Mouse (Mus musculus) right cerebral cortex, postnatal 4 days (tissue): Measurements from ENCODE around the gene Erc2.

Experiments
- DNase-seq: peaks from one replicate; pipeline ENCODE4 v3.0.0-alpha.2; 2022

Gene Erc2

DNA sequence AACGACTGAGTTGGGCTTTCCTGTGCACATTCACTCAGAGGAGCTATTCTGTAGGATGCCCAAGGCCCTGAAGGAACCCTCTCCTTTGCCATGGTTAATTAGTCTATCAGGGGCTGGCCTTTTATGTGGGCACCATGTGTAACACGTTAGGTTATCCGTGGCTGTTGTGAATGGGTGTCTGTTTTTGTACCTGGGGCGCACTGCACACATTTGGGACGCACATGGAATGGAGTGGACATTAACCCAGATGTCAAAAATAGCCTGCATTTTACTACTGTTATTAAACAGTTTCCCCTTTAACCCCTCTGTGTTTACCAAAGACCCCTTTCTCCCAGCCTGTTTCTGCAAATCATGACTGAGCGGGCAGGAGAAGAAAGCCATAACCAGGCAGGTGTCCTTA is 848.0 kb downstream of the Erc2 start:
- DNase-seq = no peak

DNA sequence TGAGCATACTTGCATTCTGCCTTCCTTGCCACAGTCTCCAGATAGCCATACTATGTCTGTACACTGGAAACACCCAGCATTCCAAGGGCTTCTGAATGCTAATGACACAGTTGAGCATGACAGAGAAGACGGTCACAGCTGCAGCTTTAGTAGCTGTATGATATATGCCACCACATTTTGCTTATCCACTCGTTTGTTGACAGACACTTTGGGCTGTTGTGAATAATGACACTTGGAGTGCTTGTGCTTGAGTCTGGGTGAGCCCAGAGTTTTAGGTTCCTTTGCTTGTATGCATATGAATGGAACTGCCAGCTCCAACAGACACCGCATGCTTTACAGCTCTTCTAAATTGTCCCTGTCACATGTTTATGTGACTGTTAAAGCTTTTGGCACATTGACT is 852.8 kb downstream of the Erc2 start:
- DNase-seq = no peak

DNA sequence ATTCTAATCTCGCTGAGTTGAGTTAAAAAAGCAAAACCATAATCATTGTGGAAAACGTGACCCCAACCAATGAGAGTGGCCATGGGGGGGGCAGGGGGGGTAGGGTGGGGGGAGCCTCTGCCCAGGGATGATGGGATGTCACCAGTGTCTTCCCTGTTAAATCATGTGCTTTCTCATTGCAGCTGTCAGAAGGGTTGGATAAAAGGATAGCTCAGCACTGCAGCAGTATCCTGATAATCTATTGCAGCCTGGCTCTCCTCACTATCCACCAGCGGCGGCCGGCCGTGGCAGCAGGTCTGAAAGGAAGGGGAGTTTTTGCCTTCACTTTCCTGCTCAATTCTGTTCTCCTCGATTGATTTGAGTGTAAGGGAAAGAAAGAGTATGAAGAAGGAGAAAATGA is 853.2 kb downstream of the Erc2 start:
- no peak for DNase-seq

GRCm38 (mm10) chr14:28476746-28477145 is 854.5 kb downstream of the Erc2 start:
- no peak for DNase-seq

DNA sequence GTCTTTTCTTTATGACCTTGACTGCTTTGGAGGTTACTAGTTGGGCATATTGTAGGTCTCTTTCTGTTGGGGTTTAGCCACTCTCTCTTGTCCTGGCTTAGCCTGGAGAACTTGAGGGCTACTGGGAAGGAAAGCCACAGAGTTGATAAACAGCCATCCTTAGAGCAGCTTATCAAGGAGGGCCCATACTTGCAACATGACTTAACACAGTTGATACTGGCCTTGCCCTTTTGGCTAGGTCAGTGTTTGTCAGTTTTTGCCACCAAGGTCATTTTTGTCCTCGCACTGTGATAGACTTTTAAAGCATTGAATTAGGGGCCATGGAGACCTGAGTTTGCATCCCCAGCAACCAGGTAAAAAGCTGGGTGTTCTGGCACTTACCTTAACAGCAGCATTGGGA is 858.6 kb downstream of the Erc2 start:
- no peak for DNase-seq

DNA sequence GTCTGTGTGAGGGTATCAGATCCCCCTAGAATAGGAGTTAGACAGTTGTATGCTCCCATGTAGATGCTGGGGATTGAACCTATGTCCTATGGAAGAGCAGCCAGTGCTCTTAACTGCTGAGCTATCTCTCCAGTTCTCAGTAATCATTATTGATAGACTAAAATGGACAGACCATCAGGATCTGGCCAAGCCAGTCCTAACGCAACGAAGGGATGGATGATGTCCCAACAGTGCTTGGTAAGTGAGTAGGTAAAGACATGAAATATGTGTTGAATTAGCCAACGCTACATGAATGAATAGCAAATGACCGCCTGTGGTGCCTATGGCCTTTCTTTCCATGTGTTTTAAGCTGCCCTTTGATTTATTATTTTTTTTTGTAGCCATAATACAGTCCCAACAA is 871.6 kb downstream of the Erc2 start:
- DNase-seq = no peak

DNA sequence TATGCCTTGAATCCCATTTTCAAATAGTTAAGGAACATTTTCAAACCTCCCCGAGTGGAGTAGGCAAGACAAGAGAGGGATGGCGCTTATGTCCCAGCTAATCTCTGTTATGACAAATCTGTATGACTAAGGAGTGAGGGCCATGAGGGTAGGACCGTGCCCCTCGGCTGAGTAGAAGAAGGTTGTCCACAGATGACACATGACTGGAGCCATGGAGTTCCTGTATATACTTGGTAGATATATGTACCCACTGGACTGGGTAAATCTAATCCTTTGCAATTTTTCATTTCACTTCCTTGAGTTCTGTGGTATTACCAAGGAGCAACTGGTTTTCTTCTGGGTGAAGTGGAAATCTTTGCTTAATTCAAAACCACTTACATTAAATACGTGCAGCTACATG is 872.0 kb downstream of the Erc2 start:
- DNase-seq = no peak

DNA sequence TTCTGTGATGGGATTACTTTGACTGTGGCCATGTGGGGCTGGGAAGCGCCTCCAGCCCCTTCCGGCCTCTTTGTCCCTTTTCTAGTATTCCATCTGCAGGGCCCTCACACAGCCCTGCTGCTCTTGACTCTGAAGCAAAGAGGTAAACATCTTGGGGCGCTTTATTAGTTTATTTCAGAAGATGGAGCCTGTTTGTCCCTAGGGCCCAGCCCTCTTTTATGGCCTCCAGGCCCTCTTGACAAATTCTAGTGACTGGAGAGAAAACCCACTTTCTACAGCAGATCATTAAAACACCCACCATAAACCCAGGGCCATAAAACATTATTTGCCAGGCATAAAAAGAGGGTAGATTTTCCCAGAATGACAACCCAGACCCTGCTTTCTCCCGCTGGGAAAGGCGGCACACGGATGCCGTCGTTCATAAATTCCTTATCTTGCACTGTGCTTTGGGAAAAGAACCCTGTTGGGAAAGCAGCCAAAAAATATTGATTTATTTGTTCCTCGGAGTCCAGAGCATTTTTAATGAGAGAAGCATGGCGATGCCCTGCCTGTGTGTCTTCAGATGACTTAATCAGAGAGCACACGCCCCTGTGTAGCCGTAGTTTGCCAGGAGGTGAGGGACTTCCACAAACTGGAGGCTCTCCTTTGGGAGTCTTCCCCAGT is 879.1 kb downstream of the Erc2 start:
- no peak for DNase-seq

DNA sequence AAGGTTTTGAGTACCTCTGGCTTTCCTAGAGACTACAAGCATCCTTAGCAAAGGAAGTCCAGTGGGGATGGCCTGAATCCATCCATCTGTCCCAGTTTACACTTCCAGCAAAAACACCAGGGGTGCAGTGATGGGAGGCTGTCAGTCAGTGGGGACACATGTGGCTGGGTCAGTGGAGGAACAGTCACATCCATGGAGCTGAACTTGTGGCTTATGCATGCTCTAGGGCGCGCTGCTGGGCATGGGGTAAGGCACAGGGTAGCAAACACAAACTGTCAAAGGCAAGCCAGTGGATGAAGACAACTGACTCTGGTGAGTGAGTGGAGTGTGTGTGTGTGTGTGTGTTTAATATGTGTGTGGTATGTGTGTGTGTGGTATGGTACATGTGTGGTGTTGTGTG is 881.0 kb downstream of the Erc2 start:
- no peak for DNase-seq

DNA sequence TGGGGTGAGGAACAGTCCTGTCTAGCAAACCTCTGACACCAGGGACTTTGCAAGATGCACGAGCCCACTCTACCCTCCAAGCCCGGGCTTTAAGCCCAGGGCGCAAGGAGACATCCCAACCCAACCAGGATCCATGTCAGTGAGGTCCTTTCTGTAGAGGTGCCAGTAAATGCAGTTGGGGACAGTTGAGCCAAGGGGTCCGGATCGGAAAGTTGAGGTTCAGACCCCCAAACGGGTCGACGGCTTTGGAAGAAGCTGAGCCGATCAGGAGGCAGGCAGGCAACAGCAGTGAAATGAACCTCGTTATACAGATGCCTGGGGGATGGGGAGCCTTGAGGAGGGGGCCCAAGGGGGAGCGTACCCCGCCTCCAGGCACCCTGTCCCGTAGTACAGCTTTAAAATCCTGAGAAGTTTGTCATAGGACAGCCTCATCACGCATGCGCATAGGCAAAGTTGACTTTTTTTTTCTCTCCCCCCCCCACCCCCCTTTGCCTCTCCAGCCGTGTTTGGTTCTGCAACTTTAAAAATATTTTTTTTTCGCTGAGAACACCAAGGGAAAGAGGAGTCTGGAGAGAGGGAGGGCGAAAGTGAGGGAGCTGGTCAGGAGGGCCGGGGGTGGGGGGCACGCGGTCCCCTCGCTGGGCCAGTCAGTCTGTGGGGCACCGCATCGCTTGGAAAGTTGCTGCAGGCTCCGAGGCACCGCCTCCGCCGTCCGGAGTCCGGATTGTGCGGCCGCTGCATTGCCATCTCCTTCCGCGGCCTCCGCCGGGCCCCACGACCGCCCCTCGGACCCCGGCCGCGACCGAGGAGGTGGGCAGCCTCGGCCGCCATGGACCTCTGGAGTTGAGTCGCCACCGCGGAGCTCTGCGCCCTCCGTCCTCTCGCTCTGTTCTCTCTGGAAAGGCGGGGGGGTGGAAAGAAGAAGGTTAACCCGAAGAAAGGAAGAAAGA is 882.1 kb downstream of the Erc2 start, which contains the start of gene Wnt5a:
Gene Wnt5a, plus strand, starts transcription at position 650 of the 950 bp plus-strand sequence.
- DNase-seq = peak; percentile 34

DNA sequence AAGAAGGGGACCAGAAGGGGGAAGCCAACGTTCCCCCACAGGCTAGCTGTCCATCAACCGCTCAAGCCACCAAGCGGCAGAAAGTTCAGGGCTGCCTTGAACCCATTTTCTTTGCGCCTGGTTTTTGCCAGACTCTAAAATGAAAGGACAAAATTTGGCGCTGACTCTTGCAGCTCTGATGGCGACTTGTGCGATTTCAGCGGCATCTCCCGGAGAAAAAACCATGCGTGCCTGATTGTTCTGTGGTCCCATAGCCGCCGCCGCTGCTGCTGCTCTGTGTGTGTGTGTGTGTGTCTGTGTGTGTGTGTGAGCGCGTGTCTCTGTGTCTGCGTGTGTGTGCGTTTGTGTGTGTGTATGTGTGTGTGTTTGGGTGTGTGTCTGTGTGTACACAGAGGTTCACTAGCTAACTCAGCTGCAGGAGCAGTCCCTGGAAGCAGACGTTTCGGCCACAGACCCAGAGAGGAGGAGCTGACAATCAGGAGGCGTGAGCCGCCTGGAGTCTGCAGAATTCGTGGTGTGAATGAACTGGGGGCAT is 882.9 kb downstream of the Erc2 start:
- peak; percentile 41 for DNase-seq

GRCm38 (mm10) chr14:28505586-28506375 is 883.6 kb downstream of the Erc2 start:
- peak; percentile 21 for DNase-seq

DNA sequence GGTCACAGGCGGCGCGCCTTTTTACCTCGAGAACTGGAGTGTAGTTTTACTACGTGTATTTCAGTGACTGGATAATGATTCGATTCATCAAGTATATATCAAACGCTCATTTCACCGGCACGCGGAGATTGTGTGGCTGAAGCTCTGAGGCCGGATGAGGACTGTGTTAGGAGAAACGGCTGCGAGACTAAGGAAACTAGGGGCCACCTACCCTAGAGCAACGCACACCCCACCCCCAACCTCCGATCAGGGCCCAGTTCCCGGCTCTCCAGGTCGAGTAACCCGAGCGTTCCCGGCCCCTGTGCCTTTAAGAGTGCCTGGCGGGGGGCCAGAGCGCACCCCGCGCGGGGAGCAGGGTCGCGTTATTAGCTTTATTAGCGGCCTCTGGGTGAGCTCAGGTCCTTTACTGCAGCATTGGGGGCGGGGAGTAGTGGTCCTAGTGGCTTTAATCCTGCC is 884.2 kb downstream of the Erc2 start:
- peak; percentile 47 for DNase-seq

DNA sequence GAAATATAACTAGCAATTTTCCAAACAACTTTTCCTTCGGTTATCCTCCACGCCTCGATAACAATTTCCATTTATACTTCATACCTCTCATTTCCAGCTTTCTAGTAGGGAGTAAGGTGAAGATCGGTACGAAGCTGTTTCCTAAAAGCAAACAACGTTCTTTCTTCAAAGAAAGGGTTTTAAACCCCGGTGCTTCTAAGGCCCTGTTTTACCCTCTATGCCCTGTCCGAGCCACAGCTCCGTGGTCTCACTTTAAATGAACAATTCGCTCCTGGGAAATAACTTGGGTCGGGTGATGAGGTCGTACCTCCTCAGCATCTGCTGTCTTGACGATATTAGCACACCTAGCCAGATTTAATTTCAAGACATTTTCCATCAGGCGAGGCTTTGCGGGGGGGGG is 884.8 kb downstream of the Erc2 start:
- DNase-seq = no peak

GRCm38 (mm10) chr14:28507471-28507870 is 885.2 kb downstream of the Erc2 start:
- peak; percentile 66 for DNase-seq

- DNase-seq = no peak
Measured at GRCm38 (mm10) chr14:28508288-28509258, 886.3 kb downstream of the Erc2 start.

- DNase-seq = peak; percentile 42
Measured at GRCm38 (mm10) chr14:28509441-28510340, 887.5 kb downstream of the Erc2 start.

DNA sequence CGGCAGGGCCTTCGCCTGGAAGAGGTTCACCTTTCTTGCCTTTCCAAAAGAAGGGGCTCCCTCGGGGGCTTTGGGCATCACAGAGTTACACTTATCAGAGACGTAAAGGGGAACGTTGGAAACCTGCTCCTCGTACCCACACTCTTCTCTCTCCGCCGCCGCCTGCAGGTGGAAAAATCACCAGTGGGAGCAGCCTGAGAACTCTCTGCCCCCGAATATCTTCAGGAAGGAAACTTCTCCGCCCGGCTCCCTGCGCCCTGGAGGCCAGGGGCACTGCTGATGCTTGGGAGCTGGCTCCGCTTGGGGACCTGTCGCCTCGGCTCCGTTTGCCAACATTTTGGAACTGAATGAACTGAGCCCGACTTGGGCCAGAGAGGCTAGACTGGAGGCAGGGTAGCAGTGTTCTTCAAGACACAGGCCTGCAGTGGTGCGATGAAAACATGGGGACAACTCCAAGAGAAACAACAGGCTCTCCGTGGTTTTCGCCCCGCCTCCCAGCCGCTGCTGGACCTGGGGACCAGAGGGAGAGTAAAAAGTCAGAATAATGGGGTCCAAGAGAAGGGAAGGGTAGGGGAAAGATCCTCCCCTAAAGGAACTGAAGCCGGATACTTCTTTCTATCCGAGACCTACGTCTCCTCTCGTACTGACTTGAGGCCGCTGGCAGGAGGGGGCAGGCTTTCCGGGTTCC is 888.3 kb downstream of the Erc2 start:
- DNase-seq = peak; percentile 35

- peak; percentile 19 for DNase-seq
Measured at GRCm38 (mm10) chr14:28511029-28511651, 888.9 kb downstream of the Erc2 start.
